Mouse (Mus musculus): ENCODE data around the gene Trank1. TPM values are rescaled to one million over a fixed set of nuclear protein-coding genes. Genes with fewer than 3 reads are reported as not detected.

Gene Trank1
- polyA plus RNA-seq, 1 experiment = 0.05 TPM

GRCm38 (mm10) chr9:111427891-111428555 is 116.5 kb downstream of the Trank1 start:
- TF ChIP-seq CTCF (IDR thresholded peaks at IDR 0.05; ENCODE audit: insufficient read depth, low read length) (0 out of 2 replicates have a peak, but pooled peaks have one; percentile 1), POLR2A (IDR thresholded peaks at IDR 0.05; ENCODE audit: borderline replicate concordance, extremely low read depth, low read depth, low read length) (no peak)

GRCm38 (mm10) chr9:111428698-111429362 is 117.3 kb downstream of the Trank1 start:
- 63% methylated on average over 8 of the region's 8 CpGs for WGBS
- TF ChIP-seq POLR2A (IDR thresholded peaks at IDR 0.05; ENCODE audit: borderline replicate concordance, extremely low read depth, low read depth, low read length) = no peak
- no peak for TF ChIP-seq CTCF (IDR thresholded peaks at IDR 0.05; ENCODE audit: insufficient read depth, low read length)
- DNase-seq = no peak
- Histone ChIP-seq H3K4me3 (replicated peaks; ENCODE audit: extremely low read depth, low read depth, low read length) (no peak overlapping the region), H3K4me1 (ENCODE audit: control insufficient read depth, insufficient read depth, low read length) (no peaks in the 10 kb centered on the region)

More at GRCm38 (mm10) chr9:111427891-111428555, 116.5 kb downstream of the Trank1 start:
- 84% methylated on average over 9 of the region's 9 CpGs for WGBS
- DNase-seq = no peak
- Histone ChIP-seq H3K4me3 (replicated peaks; ENCODE audit: extremely low read depth, low read depth, low read length) (no peak overlapping the region), H3K4me1 (ENCODE audit: control insufficient read depth, insufficient read depth, low read length) (no peaks in the 10 kb centered on the region)

- no peak for DNase-seq
- Histone ChIP-seq H3K4me3 (replicated peaks; ENCODE audit: extremely low read depth, low read depth, low read length) (no peak overlapping the region), H3K4me1 (ENCODE audit: control insufficient read depth, insufficient read depth, low read length) (no peaks in the 10 kb centered on the region)
- WGBS = 46% methylated on average over 2 of the region's 2 CpGs
- TF ChIP-seq CTCF (IDR thresholded peaks at IDR 0.05; ENCODE audit: insufficient read depth, low read length) = no peak
- TF ChIP-seq POLR2A (IDR thresholded peaks at IDR 0.05; ENCODE audit: borderline replicate concordance, extremely low read depth, low read depth, low read length) = no peak
These were observed 117.8 kb downstream of the Trank1 start for GRCm38 (mm10) chr9:111429363-111429750.

- 85% methylated on average over 2 of the region's 2 CpGs for WGBS
- TF ChIP-seq POLR2A (IDR thresholded peaks at IDR 0.05; ENCODE audit: borderline replicate concordance, extremely low read depth, low read depth, low read length) (no peak), CTCF (IDR thresholded peaks at IDR 0.05; ENCODE audit: insufficient read depth, low read length) (no peak)
- no peak for DNase-seq
- H3K4me1 ChIP-seq (ENCODE audit: control insufficient read depth, insufficient read depth, low read length) = no peaks in the 10 kb centered on the region
- H3K4me3 ChIP-seq (replicated peaks; ENCODE audit: extremely low read depth, low read depth, low read length) = no peak overlapping the region
These were observed 123.9 kb downstream of the Trank1 start for GRCm38 (mm10) chr9:111435429-111435828.

GRCm38 (mm10) chr9:111438904-111439835 is 127.6 kb downstream of the Trank1 start, which contains the start of gene Dclk3:
TSS of gene Dclk3 (plus strand) at chr9:111439081.
- no peak for TF ChIP-seq POLR2A (IDR thresholded peaks at IDR 0.05; ENCODE audit: borderline replicate concordance, extremely low read depth, low read depth, low read length)
- no peak for TF ChIP-seq CTCF (IDR thresholded peaks at IDR 0.05; ENCODE audit: insufficient read depth, low read length)

GRCm38 (mm10) chr9:111439836-111440201 is 128.3 kb downstream of the Trank1 start:
- DNase-seq = no peak
- Histone ChIP-seq H3K4me1 (ENCODE audit: control insufficient read depth, insufficient read depth, low read length) (no peaks in the 10 kb centered on the region), H3K4me3 (replicated peaks; ENCODE audit: extremely low read depth, low read depth, low read length) (no peak overlapping the region)
- 58% methylated on average over 8 of the region's 8 CpGs for WGBS
- TF ChIP-seq CTCF (IDR thresholded peaks at IDR 0.05; ENCODE audit: insufficient read depth, low read length) (no peak), POLR2A (IDR thresholded peaks at IDR 0.05; ENCODE audit: borderline replicate concordance, extremely low read depth, low read depth, low read length) (no peak)

More at GRCm38 (mm10) chr9:111438904-111439835, 127.6 kb downstream of the Trank1 start, which contains the start of gene Dclk3:
- peak; percentile 9 for DNase-seq
- no peaks in the 10 kb centered on the region for H3K4me1 ChIP-seq (ENCODE audit: control insufficient read depth, insufficient read depth, low read length)
- peak within 1 kb of the TSS; percentile 60 for H3K4me3 ChIP-seq (replicated peaks; ENCODE audit: extremely low read depth, low read depth, low read length)
- 3% methylated on average over 48 of the region's 57 CpGs for WGBS

GRCm38 (mm10) chr9:111440446-111440845 is 128.9 kb downstream of the Trank1 start:
- WGBS = 83% methylated on average over 6 of the region's 6 CpGs
- TF ChIP-seq CTCF (IDR thresholded peaks at IDR 0.05; ENCODE audit: insufficient read depth, low read length) (no peak), POLR2A (IDR thresholded peaks at IDR 0.05; ENCODE audit: borderline replicate concordance, extremely low read depth, low read depth, low read length) (no peak)
- DNase-seq = no peak

GRCm38 (mm10) chr9:111441151-111441550 is 129.6 kb downstream of the Trank1 start:
- DNase-seq = no peak
- Histone ChIP-seq H3K4me3 (replicated peaks; ENCODE audit: extremely low read depth, low read depth, low read length) (no peak overlapping the region), H3K4me1 (ENCODE audit: control insufficient read depth, insufficient read depth, low read length) (no peaks in the 10 kb centered on the region)
- TF ChIP-seq POLR2A (IDR thresholded peaks at IDR 0.05; ENCODE audit: borderline replicate concordance, extremely low read depth, low read depth, low read length) (no peak), CTCF (IDR thresholded peaks at IDR 0.05; ENCODE audit: insufficient read depth, low read length) (no peak)
- 80% methylated on average over 2 of the region's 2 CpGs for WGBS

More at GRCm38 (mm10) chr9:111440446-111440845, 128.9 kb downstream of the Trank1 start:
- H3K4me1 ChIP-seq (ENCODE audit: control insufficient read depth, insufficient read depth, low read length) = no peaks in the 10 kb centered on the region
- H3K4me3 ChIP-seq (replicated peaks; ENCODE audit: extremely low read depth, low read depth, low read length) = no peak overlapping the region

Other genes with a start within 250 kb of the Trank1 start
- gene Lrrfip2, start 194.1 kb upstream of the Trank1 start, polyA plus RNA-seq (2012; rRNA removed) = 19.8 and 22.3 TPM in 2 replicates
- 9.0 and 10.8 TPM in 2 replicates for gene Mlh1, start 39.9 kb upstream of the Trank1 start, polyA plus RNA-seq (2012; rRNA removed)
- gene Epm2aip1, start 39.8 kb upstream of the Trank1 start, polyA plus RNA-seq (2012; rRNA removed) = 7.3 and 10.1 TPM in 2 replicates
- 0.98 and 1.8 TPM in 2 replicates for gene Dclk3, start 127.3 kb downstream of the Trank1 start, polyA plus RNA-seq (2012; rRNA removed)

All from lung, adult 2 months (tissue).